Mouse (Mus musculus): ENCODE data around the gene Itm2b.

- TF ChIP-seq CTCF (IDR thresholded peaks at IDR 0.05) = no peak
- no peak for TF ChIP-seq EP300 (IDR thresholded peaks at IDR 0.05)
These were observed 59.4 kb downstream of the Itm2b start, which contains the start of gene Rb1 for GRCm38 (mm10) chr14:73325456-73326381.
